Mouse (Mus musculus) adipocyte (in vitro differentiated cells): ENCODE data around the gene Gm2174.

Source experiments
- DNase-seq: peaks from one replicate; pipeline ENCODE4 v3.0.0-alpha.2; 2016; ENCODE audit warnings: low spot score

The Gm2174 gene

GRCm38 (mm10) chrX:56447524-56448015 lies at the start of gene Gm2174:
Gm2174 (plus strand) TSS chrX:56447965.
- DNase-seq, result no peak

- no peak for DNase-seq
Observed at GRCm38 (mm10) chrX:56404646-56405045, 43.1 kb upstream of the Gm2174 start.

- DNase-seq, result no peak
Observed at GRCm38 (mm10) chrX:56405482-56405881, 42.3 kb upstream of the Gm2174 start.

- DNase-seq, result no peak
Observed at GRCm38 (mm10) chrX:56406128-56406527, 41.6 kb upstream of the Gm2174 start.

GRCm38 (mm10) chrX:56416277-56416676 lies 31.5 kb upstream of the Gm2174 start:
- DNase-seq, result no peak

GRCm38 (mm10) chrX:56417541-56417940 lies 30.2 kb upstream of the Gm2174 start:
- no peak for DNase-seq

- DNase-seq, result no peak
Observed at GRCm38 (mm10) chrX:56430601-56431000, 17.2 kb upstream of the Gm2174 start.

- DNase-seq, result no peak
Observed at GRCm38 (mm10) chrX:56435758-56436283, 11.9 kb upstream of the Gm2174 start.

GRCm38 (mm10) chrX:56446487-56447428 lies 1.0 kb upstream of the Gm2174 start:
- no peak for DNase-seq

- peak; percentile 57 for DNase-seq
Observed at GRCm38 (mm10) chrX:56454671-56455371, 7.1 kb downstream of the Gm2174 start, which contains the start of gene Ints6l. Ints6l (plus strand) TSS chrX:56454857.

GRCm38 (mm10) chrX:56455372-56456246 lies 7.8 kb downstream of the Gm2174 start:
- DNase-seq, result peak; percentile 84

GRCm38 (mm10) chrX:56456379-56456778 lies 8.6 kb downstream of the Gm2174 start:
- no peak for DNase-seq

GRCm38 (mm10) chrX:56462020-56462933 lies 14.5 kb downstream of the Gm2174 start:
- no peak for DNase-seq

- no peak for DNase-seq
Observed at GRCm38 (mm10) chrX:56464906-56465305, 17.1 kb downstream of the Gm2174 start.

- no peak for DNase-seq
Observed at GRCm38 (mm10) chrX:56467688-56468087, 19.9 kb downstream of the Gm2174 start.

- no peak for DNase-seq
Observed at GRCm38 (mm10) chrX:56468422-56468821, 20.7 kb downstream of the Gm2174 start.

- DNase-seq, result no peak
Observed at GRCm38 (mm10) chrX:56474035-56474434, 26.3 kb downstream of the Gm2174 start.

- no peak for DNase-seq
Observed at GRCm38 (mm10) chrX:56477553-56477952, 29.8 kb downstream of the Gm2174 start.

- no peak for DNase-seq
Observed at GRCm38 (mm10) chrX:56481906-56482305, 34.1 kb downstream of the Gm2174 start.

- peak; percentile 80 for DNase-seq
Observed at GRCm38 (mm10) chrX:56489758-56490157, 42.0 kb downstream of the Gm2174 start.
